Mouse (Mus musculus) intestine, postnatal 0 days (tissue): ENCODE data around the gene Olfr1. TPM values are rescaled to one million over a fixed set of nuclear protein-coding genes. Genes with fewer than 3 reads are reported as not detected.

Experiments used
- ATAC-seq: fragments of 200-750 bp; cut with Nextera tagmentation; 2 replicates; pipeline ENCODE4 v1.8.0; 2017; ENCODE audit warnings: mild to moderate bottlenecking, moderate TSS enrichment, moderate library complexity
- H3K27ac ChIP-seq: fragments of 300-500 bp; sonication (generic); 2 replicates; pipeline ENCODE4 v1.5.1; 2014; ENCODE audit warnings: mild to moderate bottlenecking, low read depth, low read length, moderate library complexity
- H3K27me3 ChIP-seq: fragments of 300-500 bp; sonication (generic); replicated peaks from 2 replicates; pipeline ENCODE4 v1.6.1; 2014; ENCODE audit warnings: low read length, mixed read lengths; ENCODE audit not compliant: control insufficient read depth, insufficient read depth
- H3K36me3 ChIP-seq: fragments of 300-500 bp; sonication (generic); 2 replicates; pipeline ENCODE4 v1.6.1; 2014; ENCODE audit warnings: mild to moderate bottlenecking, moderate library complexity; ENCODE audit not compliant: control insufficient read depth, insufficient read depth
- H3K4me1 ChIP-seq: fragments of 300-500 bp; sonication (generic); replicated peaks from 2 replicates; pipeline ENCODE4 v1.6.1; 2014; ENCODE audit warnings: antibody characterized with exemption, low read length, mixed read lengths; ENCODE audit not compliant: control insufficient read depth, insufficient read depth
- H3K4me2 ChIP-seq: fragments of 300-500 bp; sonication (generic); replicated peaks from 2 replicates; pipeline ENCODE4 v1.6.1; 2014; ENCODE audit warnings: low read depth, mild to moderate bottlenecking, moderate library complexity
- H3K4me3 ChIP-seq: fragments of 300-500 bp; sonication (generic); 2 replicates; pipeline ENCODE4 v1.5.1; 2014; ENCODE audit warnings: low read depth, low read length
- H3K9ac ChIP-seq: fragments of 300-500 bp; sonication (generic); 2 replicates; pipeline ENCODE4 v1.6.1; 2014; ENCODE audit warnings: mild to moderate bottlenecking, low read depth, low read length
- H3K9me3 ChIP-seq: fragments of 300-500 bp; sonication (generic); 2 replicates; pipeline ENCODE4 v1.6.1; 2016; ENCODE audit warnings: mixed run types; ENCODE audit not compliant: control insufficient read depth
- CTCF ChIP-seq: sonication (generic); IDR thresholded peaks from 2 replicates; pipeline ENCODE4 v1.5.1; 2016; ENCODE audit warnings: low read depth, mild to moderate bottlenecking, control low read depth, antibody characterized with exemption, moderate library complexity
- WGBS: fragments of 180-500 bp; shearing (Covaris S2); extraction: QIAGEN DNeasy Blood & Tissue Kit; methylation state at CpG from one replicate; pipeline ENCODE4 v1.1.7; 2014; 5-methylcytosine and 5-hydroxymethylcytosine counted together
- polyA plus RNA-seq: library from polyadenylated mRNA; unstranded; fragments of >200 nt; fragmentation: Nextera tagmentation; extraction: Ambion mirVana; gene quantifications from 2 replicates; pipeline ENCODE4 v1.2.1, GENCODE M21; 2015

The Olfr1 gene
- polyA plus RNA-seq = not detected in 2 replicates

- no peaks in the 10 kb centered on the region for H3K27me3 ChIP-seq
- no peak for ATAC-seq
- no peak within 1 kb of the TSS for H3K4me3 ChIP-seq
- H3K9ac ChIP-seq = no peak within 1 kb of the TSS
- H3K27ac ChIP-seq = no peak within 1 kb of the TSS
- H3K4me1 ChIP-seq = no peaks in the 10 kb centered on the region
- TF ChIP-seq CTCF = no peak
- no peaks in the 10 kb centered on the region for H3K9me3 ChIP-seq
- H3K4me2 ChIP-seq = no peak within 1 kb of the TSS
- H3K36me3 ChIP-seq = no peaks in the 10 kb centered on the region
Observed at GRCm38 (mm10) chr11:73399514-73399913, at the start of gene Olfr1. Olfr1 (minus strand) TSS chr11:73399614.

GRCm38 (mm10) chr11:73428377-73428776 lies 29.0 kb upstream of the Olfr1 start, which contains the start of gene Olfr378:
Olfr378 (minus strand) TSS chr11:73428477.
- H3K9ac ChIP-seq = no peak within 1 kb of the TSS
- ATAC-seq = no peak
- H3K36me3 ChIP-seq = no peaks in the 10 kb centered on the region
- H3K27me3 ChIP-seq = no peaks in the 10 kb centered on the region
- WGBS = 86% methylated on average over 1 of the region's 1 CpGs
- TF ChIP-seq CTCF = no peak
- H3K4me2 ChIP-seq = no peak within 1 kb of the TSS
- no peak within 1 kb of the TSS for H3K4me3 ChIP-seq
- H3K9me3 ChIP-seq = no peaks in the 10 kb centered on the region
- no peaks in the 10 kb centered on the region for H3K4me1 ChIP-seq
- no peak within 1 kb of the TSS for H3K27ac ChIP-seq

GRCm38 (mm10) chr11:73395374-73395773 lies 4.0 kb downstream of the Olfr1 start:
- Histone ChIP-seq H3K9ac (no peak overlapping the region), H3K4me2 (no peak overlapping the region), H3K36me3 (no peaks in the 10 kb centered on the region), H3K9me3 (no peaks in the 10 kb centered on the region), H3K4me1 (no peaks in the 10 kb centered on the region), H3K27me3 (no peaks in the 10 kb centered on the region), H3K27ac (no peak overlapping the region), H3K4me3 (no peak overlapping the region)
- no peak for ATAC-seq
- 66% methylated on average over 4 of the region's 4 CpGs for WGBS
- TF ChIP-seq CTCF = no peak

- ATAC-seq = no peak
Observed at GRCm38 (mm10) chr11:73370946-73371345, 28.5 kb downstream of the Olfr1 start, which contains the start of gene Olfr376. Olfr376 (plus strand) TSS chr11:73371246.

GRCm38 (mm10) chr11:73350483-73350882 lies 48.9 kb downstream of the Olfr1 start, which contains the start of gene Olfr20:
Olfr20 (plus strand) TSS chr11:73350783.
- Histone ChIP-seq H3K4me1 (no peaks in the 10 kb centered on the region), H3K9me3 (no peaks in the 10 kb centered on the region), H3K9ac (no peak within 1 kb of the TSS), H3K36me3 (no peaks in the 10 kb centered on the region), H3K27me3 (no peaks in the 10 kb centered on the region), H3K4me2 (no peak within 1 kb of the TSS), H3K27ac (no peak within 1 kb of the TSS), H3K4me3 (no peak within 1 kb of the TSS)
- WGBS = 46% methylated on average over 3 of the region's 3 CpGs
- no peak for TF ChIP-seq CTCF
- ATAC-seq = no peak

More at GRCm38 (mm10) chr11:73370946-73371345, 28.5 kb downstream of the Olfr1 start, which contains the start of gene Olfr376:
- H3K9me3 ChIP-seq = no peaks in the 10 kb centered on the region
- no peak within 1 kb of the TSS for H3K9ac ChIP-seq
- H3K27me3 ChIP-seq = no peaks in the 10 kb centered on the region
- no peak within 1 kb of the TSS for H3K4me3 ChIP-seq
- H3K36me3 ChIP-seq = no peaks in the 10 kb centered on the region
- no peak within 1 kb of the TSS for H3K27ac ChIP-seq
- no peak for TF ChIP-seq CTCF
- no peaks in the 10 kb centered on the region for H3K4me1 ChIP-seq
- H3K4me2 ChIP-seq = no peak within 1 kb of the TSS
- 86% methylated on average over 2 of the region's 2 CpGs for WGBS

Other genes with a start within 250 kb of the Olfr1 start
- gene P2rx5, start 239.2 kb downstream of the Olfr1 start, polyA plus RNA-seq = 0.04 and 0.08 TPM in 2 replicates
- 114 and 120 TPM in 2 replicates for gene Emc6, start 222.6 kb downstream of the Olfr1 start, polyA plus RNA-seq
- 215 and 217 TPM in 2 replicates for gene Tax1bp3, start 222.5 kb downstream of the Olfr1 start, polyA plus RNA-seq
- 46.8 and 53.2 TPM in 2 replicates for gene Ctns, start 200.6 kb downstream of the Olfr1 start, polyA plus RNA-seq
- gene Shpk, start 200.2 kb downstream of the Olfr1 start, polyA plus RNA-seq = 21.3 and 26.3 TPM in 2 replicates
- 0.13 and 0.24 TPM in 2 replicates for gene Trpv1, start 165.3 kb downstream of the Olfr1 start, polyA plus RNA-seq
- gene Trpv3, start 132.2 kb downstream of the Olfr1 start, polyA plus RNA-seq = 0.16 and 0.27 TPM in 2 replicates
- gene Aspa, start 70.0 kb downstream of the Olfr1 start, polyA plus RNA-seq = 8.4 and 13.5 TPM in 2 replicates
- gene Gm49340, start 69.9 kb downstream of the Olfr1 start, polyA plus RNA-seq = not detected in 2 replicates
- 0.14 and 0.16 TPM in 2 replicates for gene Spata22, start 69.9 kb downstream of the Olfr1 start, polyA plus RNA-seq
- not detected in 2 replicates for gene Olfr20, start 48.8 kb downstream of the Olfr1 start, polyA plus RNA-seq
- not detected in 2 replicates for gene Olfr376, start 28.4 kb downstream of the Olfr1 start, polyA plus RNA-seq
- gene Olfr378, start 28.9 kb upstream of the Olfr1 start, polyA plus RNA-seq = not detected in 2 replicates
- not detected in 2 replicates for gene Olfr380, start 57.9 kb upstream of the Olfr1 start, polyA plus RNA-seq
- not detected in 2 replicates for gene Olfr381, start 92.0 kb upstream of the Olfr1 start, polyA plus RNA-seq
- gene Olfr382, start 117.6 kb upstream of the Olfr1 start, polyA plus RNA-seq = not detected in 2 replicates
- not detected in 2 replicates for gene Olfr385, start 193.4 kb upstream of the Olfr1 start, polyA plus RNA-seq
- gene Olfr384, start 199.0 kb upstream of the Olfr1 start, polyA plus RNA-seq = not detected in 2 replicates